Mouse (Mus musculus): ENCODE measurements around the gene Tcp11l2.

The Tcp11l2 gene

DNA sequence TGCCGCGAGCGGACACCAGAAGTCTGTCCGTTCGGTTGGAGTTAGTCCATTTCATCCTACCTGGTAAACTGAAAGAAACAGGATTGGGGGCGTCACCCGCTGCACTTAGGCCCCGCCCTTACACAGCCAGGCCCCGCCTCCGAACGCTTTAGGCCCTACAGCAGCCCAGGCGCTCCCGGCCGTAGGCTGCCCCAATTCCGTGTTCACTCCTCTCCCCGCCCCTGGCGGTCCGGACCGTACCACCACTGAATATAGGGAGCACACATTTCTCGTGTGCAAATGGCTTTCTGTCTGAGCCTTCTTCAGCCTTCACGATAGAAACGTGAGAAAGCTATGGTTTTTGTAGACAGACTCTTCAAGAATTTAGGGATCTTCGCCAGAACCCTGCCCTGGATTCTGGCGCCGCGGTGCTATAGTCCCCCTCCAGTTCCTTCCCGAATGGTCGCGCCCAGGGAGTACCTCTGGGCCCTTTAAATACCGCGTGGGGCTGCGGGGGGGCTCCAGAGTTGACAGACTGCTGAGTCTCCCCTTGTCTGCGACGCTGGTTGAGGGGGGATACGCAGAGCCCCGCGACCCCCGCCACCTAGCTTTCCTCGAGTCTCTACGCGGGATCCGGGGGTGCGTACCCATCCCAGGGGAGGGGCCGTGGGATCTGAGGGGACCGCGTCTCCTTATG lies at the start of gene Tcp11l2:
Gene Tcp11l2, plus strand, starts transcription at position 232 of the 676 bp plus-strand sequence.
- in situ Hi-C loops (cut with MboI; ENCODE audit: low pct_unique_long_range_greater_than_20kb in 1 of 2, low sequenced_read_pairs in 2 of 2, unreplicated experiment in 1 of 2): no loop called here

DNA sequence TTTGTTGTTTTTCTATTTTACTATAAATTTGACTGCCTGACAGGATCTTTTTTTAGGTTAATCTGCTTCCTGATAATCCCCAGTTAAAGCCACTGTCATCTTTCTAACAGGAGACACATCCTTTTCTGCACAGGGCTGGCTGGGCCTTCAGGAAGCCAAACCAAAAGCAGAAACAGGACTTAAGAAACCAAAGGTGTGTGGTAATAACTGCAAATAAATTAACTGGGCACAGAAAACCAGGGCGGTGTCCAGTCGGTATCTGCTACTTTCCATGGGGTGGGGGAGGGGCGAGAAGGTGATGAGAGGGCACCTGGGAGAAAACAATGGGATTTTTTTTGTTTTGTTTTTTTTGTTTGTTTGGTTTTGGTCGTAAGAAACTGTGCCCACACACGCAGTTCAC lies 49.4 kb upstream of the Tcp11l2 start:
- in situ Hi-C loops (cut with MboI; ENCODE audit: low pct_unique_long_range_greater_than_20kb in 1 of 2, low sequenced_read_pairs in 2 of 2, unreplicated experiment in 1 of 2): no loop called here

GRCm38 (mm10) chr10:84527631-84528030 lies 48.8 kb upstream of the Tcp11l2 start:
- in situ Hi-C loops (cut with MboI; ENCODE audit: low pct_unique_long_range_greater_than_20kb in 1 of 2, low sequenced_read_pairs in 2 of 2, unreplicated experiment in 1 of 2): no loop called here

- in situ Hi-C loops (cut with MboI; ENCODE audit: low pct_unique_long_range_greater_than_20kb in 1 of 2, low sequenced_read_pairs in 2 of 2, unreplicated experiment in 1 of 2): no loop called here
Observed at GRCm38 (mm10) chr10:84530388-84530787, 46.0 kb upstream of the Tcp11l2 start.

DNA sequence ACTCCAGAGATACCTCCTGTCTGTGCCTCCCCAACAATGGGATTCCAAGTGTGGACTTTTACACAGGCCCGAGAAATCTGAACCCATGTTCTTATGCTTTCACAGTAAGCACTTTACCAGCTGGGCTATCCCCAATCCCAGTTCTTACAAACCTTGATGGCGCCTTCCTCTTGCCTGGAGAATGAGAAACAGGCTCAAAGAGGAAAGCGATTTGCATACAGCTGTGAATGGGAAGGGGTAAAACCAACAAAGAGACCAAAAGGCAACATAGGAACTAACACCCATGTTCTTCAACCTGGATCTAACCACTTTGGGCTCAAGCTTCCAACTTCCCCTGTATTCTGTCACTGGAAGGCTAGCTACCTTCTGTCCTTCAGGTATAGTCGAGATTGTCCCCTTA lies 44.9 kb upstream of the Tcp11l2 start:
- in situ Hi-C loops (cut with MboI; ENCODE audit: low pct_unique_long_range_greater_than_20kb in 1 of 2, low sequenced_read_pairs in 2 of 2, unreplicated experiment in 1 of 2): no loop called here

GRCm38 (mm10) chr10:84532191-84532889 lies 44.1 kb upstream of the Tcp11l2 start:
- in situ Hi-C loops (cut with MboI; ENCODE audit: low pct_unique_long_range_greater_than_20kb in 1 of 2, low sequenced_read_pairs in 2 of 2, unreplicated experiment in 1 of 2): no loop called here

DNA sequence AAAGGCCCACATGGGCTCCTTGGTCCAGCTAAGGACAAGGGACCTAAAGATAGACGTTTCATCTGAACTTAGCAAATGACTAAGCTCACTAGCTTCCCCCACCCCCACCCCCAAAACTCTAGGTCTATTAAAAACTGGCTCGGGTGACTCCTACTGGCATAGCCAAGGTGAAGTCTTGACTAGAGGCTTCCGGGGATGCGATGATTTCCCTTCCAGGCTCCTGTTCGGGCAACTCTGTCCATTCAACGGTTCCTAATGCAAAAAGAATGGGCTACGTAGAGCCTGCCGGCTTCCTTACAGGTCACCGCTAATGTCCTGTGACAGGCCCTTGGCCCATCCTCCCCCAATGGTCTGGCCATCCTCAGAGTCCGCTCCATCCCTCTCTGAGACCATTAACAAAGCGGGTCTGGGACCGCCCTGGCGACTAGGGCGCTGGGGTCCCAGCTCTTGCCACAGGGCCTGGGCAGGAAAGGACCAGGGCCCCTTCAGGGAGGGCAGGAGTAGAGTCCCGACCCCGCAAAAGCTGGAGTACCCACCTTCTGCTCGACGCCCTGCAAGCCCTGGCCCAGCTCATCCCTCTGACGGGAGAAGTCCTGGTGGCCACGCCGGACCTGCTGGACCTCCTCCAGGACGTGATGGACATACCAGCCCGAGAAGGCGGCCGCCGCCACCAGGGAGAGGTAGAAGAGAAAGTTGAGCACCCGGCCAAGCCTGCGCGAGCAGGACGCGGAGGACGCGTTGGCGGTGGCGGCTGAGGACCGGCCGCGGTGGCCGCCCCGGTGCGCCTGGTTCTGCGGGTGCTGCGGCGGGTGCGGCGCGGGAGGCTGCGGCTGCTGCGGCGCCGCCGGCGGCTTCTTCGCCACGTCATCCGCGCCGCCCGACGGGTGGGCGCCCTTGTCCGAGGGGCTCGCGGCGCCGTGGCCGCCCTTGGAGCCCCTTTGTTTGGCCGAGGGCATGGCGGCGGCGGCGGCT lies 43.2 kb upstream of the Tcp11l2 start:
- in situ Hi-C loops (cut with MboI; ENCODE audit: low pct_unique_long_range_greater_than_20kb in 1 of 2, low sequenced_read_pairs in 2 of 2, unreplicated experiment in 1 of 2): no loop called here

GRCm38 (mm10) chr10:84533912-84534671 lies 42.3 kb upstream of the Tcp11l2 start, which contains the start of gene Ckap4:
Gene Ckap4, minus strand, starts transcription at chr10:84534062.
- in situ Hi-C loops (cut with MboI; ENCODE audit: low pct_unique_long_range_greater_than_20kb in 1 of 2, low sequenced_read_pairs in 2 of 2, unreplicated experiment in 1 of 2): no loop called here

- in situ Hi-C loops (cut with MboI; ENCODE audit: low pct_unique_long_range_greater_than_20kb in 1 of 2, low sequenced_read_pairs in 2 of 2, unreplicated experiment in 1 of 2): no loop called here
Observed at GRCm38 (mm10) chr10:84535458-84535857, 41.0 kb upstream of the Tcp11l2 start.

GRCm38 (mm10) chr10:84535859-84536258 lies 40.6 kb upstream of the Tcp11l2 start:
- in situ Hi-C loops (cut with MboI; ENCODE audit: low pct_unique_long_range_greater_than_20kb in 1 of 2, low sequenced_read_pairs in 2 of 2, unreplicated experiment in 1 of 2): no loop called here

DNA sequence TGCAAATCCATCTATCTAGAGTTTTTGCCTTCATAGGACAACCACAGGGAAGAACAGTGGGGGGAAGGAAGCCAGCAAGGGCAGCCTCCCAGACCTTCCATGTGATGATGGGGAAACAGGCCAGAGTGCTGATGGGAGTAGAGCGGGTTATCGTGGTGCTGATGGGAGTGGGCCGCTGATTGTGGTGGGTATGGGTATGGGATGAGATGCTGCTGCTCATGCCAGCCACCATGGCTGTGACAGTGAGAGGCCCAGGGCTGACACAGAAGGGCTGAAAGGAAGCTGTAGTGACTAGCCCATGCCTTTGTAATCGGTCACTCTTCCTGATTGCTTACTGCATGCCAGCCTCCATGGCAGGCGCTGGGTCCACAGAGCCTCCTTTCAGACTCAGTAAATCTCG lies 36.8 kb upstream of the Tcp11l2 start:
- in situ Hi-C loops (cut with MboI; ENCODE audit: low pct_unique_long_range_greater_than_20kb in 1 of 2, low sequenced_read_pairs in 2 of 2, unreplicated experiment in 1 of 2): no loop called here

DNA sequence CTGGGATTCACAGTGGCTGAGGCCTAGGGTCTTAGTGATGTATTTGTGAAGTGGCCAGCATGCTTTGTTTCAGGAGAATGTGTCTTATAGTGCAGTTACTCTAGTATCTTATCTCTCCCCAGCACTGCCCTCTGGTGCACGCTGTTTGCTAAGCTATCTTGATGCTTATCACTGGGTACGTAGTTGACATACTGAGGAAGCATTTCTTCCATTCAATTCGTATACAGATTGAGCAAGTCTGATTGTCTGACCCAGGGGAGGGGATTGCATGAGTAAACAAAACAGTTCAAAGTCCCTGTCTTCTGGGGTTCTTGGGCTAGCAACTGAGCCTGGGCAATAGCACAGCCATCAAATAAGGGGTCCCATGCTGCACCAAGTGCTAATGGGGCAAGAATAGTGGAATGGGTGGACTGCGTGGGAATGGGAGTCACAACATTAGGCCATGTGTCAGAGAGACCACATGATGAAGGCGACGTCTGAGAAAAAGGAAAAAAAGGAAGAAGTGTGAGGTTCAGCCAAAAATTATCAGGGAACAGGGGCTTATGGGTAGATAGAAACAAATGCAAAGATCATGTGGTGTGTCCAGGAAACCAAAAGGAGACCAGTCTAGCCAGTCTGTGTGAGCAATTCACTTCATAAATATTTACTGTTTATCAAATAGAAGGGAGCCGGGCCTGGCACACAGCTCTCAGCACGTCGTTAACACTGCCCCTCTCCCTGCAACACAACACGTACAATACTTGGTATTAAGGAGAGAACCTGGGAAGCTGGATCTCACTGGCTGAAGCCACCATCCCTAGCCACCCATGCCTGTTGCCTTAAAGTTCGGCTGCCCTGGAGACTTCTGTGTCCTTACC lies 33.4 kb upstream of the Tcp11l2 start:
- in situ Hi-C loops (cut with MboI; ENCODE audit: low pct_unique_long_range_greater_than_20kb in 1 of 2, low sequenced_read_pairs in 2 of 2, unreplicated experiment in 1 of 2): no loop called here

- in situ Hi-C loops (cut with MboI; ENCODE audit: low pct_unique_long_range_greater_than_20kb in 1 of 2, low sequenced_read_pairs in 2 of 2, unreplicated experiment in 1 of 2): no loop called here
Observed at GRCm38 (mm10) chr10:84544841-84545610, 31.4 kb upstream of the Tcp11l2 start.

- in situ Hi-C loops (cut with MboI; ENCODE audit: low pct_unique_long_range_greater_than_20kb in 1 of 2, low sequenced_read_pairs in 2 of 2, unreplicated experiment in 1 of 2): no loop called here
Observed at GRCm38 (mm10) chr10:84549146-84549919, 27.1 kb upstream of the Tcp11l2 start.

- in situ Hi-C loops (cut with MboI; ENCODE audit: low pct_unique_long_range_greater_than_20kb in 1 of 2, low sequenced_read_pairs in 2 of 2, unreplicated experiment in 1 of 2): no loop called here
Observed at GRCm38 (mm10) chr10:84549920-84550293, 26.5 kb upstream of the Tcp11l2 start.

DNA sequence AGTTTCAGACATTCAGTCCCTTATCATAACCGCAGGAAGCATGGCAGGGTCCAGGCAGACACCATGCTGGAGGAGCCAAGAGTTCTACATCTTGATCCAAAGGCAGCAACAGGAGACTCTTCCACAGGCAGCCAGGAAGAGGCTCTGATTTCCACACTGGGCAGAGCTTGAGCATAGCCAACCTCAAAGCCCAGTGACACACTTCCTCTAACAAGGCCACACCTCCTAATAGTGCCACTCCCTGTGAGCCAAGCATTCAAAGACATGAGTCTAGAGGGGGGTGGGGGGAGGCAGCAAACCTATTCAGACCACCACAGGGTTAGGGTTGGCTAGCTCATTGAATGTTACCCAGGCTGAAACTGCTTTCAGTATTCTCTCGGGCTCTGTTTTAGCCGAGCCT lies 24.6 kb upstream of the Tcp11l2 start:
- in situ Hi-C loops (cut with MboI; ENCODE audit: low pct_unique_long_range_greater_than_20kb in 1 of 2, low sequenced_read_pairs in 2 of 2, unreplicated experiment in 1 of 2): no loop called here
